Mouse (Mus musculus) liver, embryonic 13.5 days (tissue): ENCODE data around the gene Lbx2. TPM values are rescaled to one million over a fixed set of nuclear protein-coding genes. Genes with fewer than 3 reads are reported as not detected.

Source experiments
- ATAC-seq: fragments of 200-750 bp; cut with Nextera tagmentation; 2 replicates; pipeline ENCODE4 v1.8.0; 2017; ENCODE audit warnings: low read depth, mild to moderate bottlenecking, moderate number of reproducible peaks, moderate library complexity
- DNase-seq: peaks from one replicate; pipeline ENCODE4 v3.0.0; 2022
- H3K27ac ChIP-seq: fragments of 300-500 bp; sonication (generic); 2 replicates; pipeline ENCODE4 v1.5.1; 2015; ENCODE audit warnings: moderate library complexity, mild to moderate bottlenecking, inconsistent platforms
- H3K27me3 ChIP-seq: fragments of 300-500 bp; sonication (generic); 2 replicates; pipeline ENCODE4 v1.6.1; 2015; ENCODE audit warnings: mild to moderate bottlenecking, inconsistent platforms
- H3K36me3 ChIP-seq: fragments of 300-500 bp; sonication (generic); 2 replicates; pipeline ENCODE4 v1.6.1; 2015; ENCODE audit warnings: mild to moderate bottlenecking, inconsistent platforms
- H3K4me1 ChIP-seq: fragments of 300-500 bp; sonication (generic); replicated peaks from 2 replicates; pipeline ENCODE4 v1.6.1; 2015; ENCODE audit warnings: inconsistent platforms
- H3K4me2 ChIP-seq: fragments of 300-500 bp; sonication (generic); 2 replicates; pipeline ENCODE4 v1.6.1; 2015; ENCODE audit warnings: inconsistent platforms, mild to moderate bottlenecking, moderate library complexity
- H3K4me3 ChIP-seq: fragments of 300-500 bp; sonication (generic); replicated peaks from 2 replicates; pipeline ENCODE4 v1.5.1; 2015; ENCODE audit warnings: mild to moderate bottlenecking, inconsistent platforms
- H3K9ac ChIP-seq: fragments of 300-500 bp; sonication (generic); 2 replicates; pipeline ENCODE4 v1.6.1; 2015; ENCODE audit warnings: mild to moderate bottlenecking, inconsistent platforms
- H3K9me3 ChIP-seq: fragments of 300-500 bp; sonication (generic); replicated peaks from 2 replicates; pipeline ENCODE4 v1.6.1; 2016; ENCODE audit warnings: inconsistent platforms
- WGBS: fragments of 180-500 bp; shearing (Covaris S2); methylation state at CpG from one replicate; pipeline ENCODE4 v1.1.7; 2015; ENCODE audit not compliant: insufficient replicate concordance; 5-methylcytosine and 5-hydroxymethylcytosine counted together
- polyA plus RNA-seq: library from polyadenylated mRNA; unstranded; fragments of >200 nt; fragmentation: Nextera tagmentation; extraction: Ambion mirVana; gene quantifications from 2 replicates; pipeline ENCODE4 v1.2.1, GENCODE M21; 2015

Lbx2 gene
- polyA plus RNA-seq, 1 experiment from 2014 or later: 0.24 TPM

DNA sequence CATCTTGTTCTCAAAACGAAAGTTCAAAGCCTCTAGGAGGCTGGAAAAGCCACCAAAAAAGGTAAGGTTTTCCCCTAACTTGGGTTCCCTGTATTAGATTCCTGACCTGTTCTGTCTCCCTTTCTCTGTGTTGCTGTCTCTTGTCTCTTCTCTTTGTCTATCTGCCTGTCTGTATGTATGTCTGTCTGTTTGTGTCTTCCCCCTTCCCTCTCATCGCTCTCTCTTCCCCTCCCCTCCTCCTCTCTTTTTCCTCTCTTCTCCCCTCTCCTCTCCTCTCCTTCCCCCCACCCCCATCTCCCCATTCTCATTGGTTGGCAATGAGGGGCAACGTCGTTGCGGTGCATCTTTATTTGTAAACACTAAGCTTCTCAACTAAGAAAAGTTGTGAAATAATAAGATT, 39.2 kb downstream of the Lbx2 start, which contains the start of gene Ino80b:
Gene Ino80b (minus strand): TSS at position 101 of the 400 bp plus-strand sequence.
- Histone ChIP-seq H3K27ac (peak within 1 kb of the TSS; percentile 87), H3K4me2 (peak within 1 kb of the TSS; percentile 86), H3K36me3 (peaks cover 9% of the 10 kb centered on the region; the same call in 1 of the 2 replicates), H3K4me1 (peaks cover 36% of the 10 kb centered on the region), H3K9ac (peak within 1 kb of the TSS; percentile 85), H3K9me3 (no peaks in the 10 kb centered on the region), H3K27me3 (no peaks in the 10 kb centered on the region), H3K4me3 (peak within 1 kb of the TSS; percentile 76)
- no peak for DNase-seq
- WGBS: 34% methylated on average over 5 of the region's 5 CpGs
- no peak for ATAC-seq

DNA sequence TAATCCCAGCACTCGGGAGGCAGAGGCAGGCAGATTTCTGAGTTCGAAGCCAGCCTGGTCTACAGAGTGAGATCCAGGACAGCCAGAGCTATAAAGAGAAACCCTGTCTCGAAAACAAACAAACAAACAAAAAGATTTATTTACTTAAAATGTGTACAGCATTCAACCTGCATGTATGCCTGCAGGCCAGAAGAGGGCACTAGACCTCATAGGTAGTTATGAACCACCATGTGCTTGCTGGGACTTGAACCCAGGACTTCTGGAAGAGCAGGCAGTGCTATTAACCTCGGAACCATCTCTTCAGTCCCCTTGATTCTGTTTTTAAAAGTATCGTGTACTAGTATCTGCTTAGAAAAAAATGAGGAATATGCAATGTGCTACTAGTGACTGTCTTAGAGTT, 41.3 kb downstream of the Lbx2 start:
- Histone ChIP-seq H3K36me3 (peaks cover 9% of the 10 kb centered on the region; the same call in 1 of the 2 replicates), H3K4me2 (no peak overlapping the region), H3K4me3 (no peak overlapping the region), H3K4me1 (peaks cover 40% of the 10 kb centered on the region), H3K27me3 (no peaks in the 10 kb centered on the region), H3K27ac (no peak overlapping the region), H3K9me3 (no peaks in the 10 kb centered on the region), H3K9ac (no peak overlapping the region)
- WGBS: 72% methylated on average over 5 of the region's 5 CpGs
- ATAC-seq: no peak
- DNase-seq: no peak

DNA sequence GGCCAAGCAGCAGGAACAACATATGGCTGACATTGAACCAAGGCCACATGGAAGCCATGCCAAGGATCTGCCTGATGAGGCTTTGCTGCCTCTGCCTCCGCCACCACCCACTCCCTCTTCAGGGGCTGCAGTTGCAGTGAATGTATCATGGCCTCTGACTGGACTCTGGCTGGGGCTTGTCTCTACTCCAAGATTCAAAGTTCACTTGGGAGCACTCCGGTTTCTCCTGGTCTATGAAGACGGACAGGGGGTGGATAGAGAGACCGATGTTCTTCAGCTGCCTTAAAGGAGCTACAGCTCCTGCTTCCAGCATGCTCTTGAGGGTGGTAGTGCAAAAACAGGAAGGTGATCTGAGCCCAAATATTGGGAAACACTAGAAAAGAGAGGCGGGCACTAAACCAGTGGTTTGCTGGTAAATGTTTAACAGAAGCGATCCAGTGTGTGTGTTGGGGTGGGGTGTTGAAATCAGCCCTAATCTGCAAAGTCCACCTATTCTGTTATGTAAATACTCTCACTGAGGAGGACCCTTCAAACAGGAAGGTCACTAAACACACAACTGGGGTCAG, 45.4 kb downstream of the Lbx2 start:
- DNase-seq (no peak), ATAC-seq (peak; percentile 69)
- no peak overlapping the region for H3K9ac ChIP-seq
- peaks cover 36% of the 10 kb centered on the region for H3K4me1 ChIP-seq
- peak overlapping the region; percentile 78 for H3K27ac ChIP-seq
- peak overlapping the region; percentile 11; the same call in 1 of the 2 replicates for H3K4me2 ChIP-seq
- no peaks in the 10 kb centered on the region for H3K36me3 ChIP-seq
- H3K9me3 ChIP-seq: no peaks in the 10 kb centered on the region
- 46% methylated on average over 6 of the region's 6 CpGs for WGBS
- no peak overlapping the region for H3K4me3 ChIP-seq
- peaks cover 22% of the 10 kb centered on the region for H3K27me3 ChIP-seq

- Histone ChIP-seq H3K4me2 (no peak overlapping the region), H3K27ac (peak overlapping the region; percentile 67), H3K9ac (no peak overlapping the region), H3K27me3 (peaks cover 30% of the 10 kb centered on the region), H3K9me3 (no peaks in the 10 kb centered on the region), H3K4me3 (no peak overlapping the region), H3K4me1 (peaks cover 44% of the 10 kb centered on the region), H3K36me3 (no peaks in the 10 kb centered on the region)
- DNase-seq (no peak), ATAC-seq (peak; percentile 18; the same call in 1 of the 2 replicates)
- 61% methylated on average over 9 of the region's 9 CpGs for WGBS
These were observed 46.2 kb downstream of the Lbx2 start for GRCm38 (mm10) chr6:83132176-83132919.

DNA sequence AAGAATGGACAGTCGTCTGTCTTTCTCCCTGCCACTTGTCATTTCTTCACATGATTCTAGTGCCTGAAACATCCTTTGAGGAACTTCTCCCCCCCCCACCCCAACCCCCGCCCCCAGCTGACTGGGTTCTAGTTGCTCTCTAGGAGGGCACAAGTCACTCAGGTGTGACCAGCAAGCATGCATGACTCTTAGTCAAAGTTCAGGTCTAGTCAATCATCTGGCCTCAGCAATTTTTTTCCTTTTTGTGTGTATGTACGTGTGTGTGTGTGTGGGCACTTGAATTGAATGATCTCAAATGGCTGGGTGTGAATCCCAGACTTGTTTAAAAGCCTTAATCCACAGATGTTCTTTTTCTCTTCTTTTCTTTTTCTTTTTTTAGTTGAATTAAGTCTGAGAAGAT, 48.1 kb downstream of the Lbx2 start:
- no peak overlapping the region for H3K9ac ChIP-seq
- DNase-seq: no peak
- no peaks in the 10 kb centered on the region for H3K9me3 ChIP-seq
- no peak for ATAC-seq
- no peak overlapping the region for H3K4me2 ChIP-seq
- WGBS: 51% methylated on average over 3 of the region's 3 CpGs
- H3K4me3 ChIP-seq: no peak overlapping the region
- H3K36me3 ChIP-seq: no peaks in the 10 kb centered on the region
- no peak overlapping the region for H3K27ac ChIP-seq
- H3K4me1 ChIP-seq: peaks cover 61% of the 10 kb centered on the region
- H3K27me3 ChIP-seq: peaks cover 45% of the 10 kb centered on the region

DNA sequence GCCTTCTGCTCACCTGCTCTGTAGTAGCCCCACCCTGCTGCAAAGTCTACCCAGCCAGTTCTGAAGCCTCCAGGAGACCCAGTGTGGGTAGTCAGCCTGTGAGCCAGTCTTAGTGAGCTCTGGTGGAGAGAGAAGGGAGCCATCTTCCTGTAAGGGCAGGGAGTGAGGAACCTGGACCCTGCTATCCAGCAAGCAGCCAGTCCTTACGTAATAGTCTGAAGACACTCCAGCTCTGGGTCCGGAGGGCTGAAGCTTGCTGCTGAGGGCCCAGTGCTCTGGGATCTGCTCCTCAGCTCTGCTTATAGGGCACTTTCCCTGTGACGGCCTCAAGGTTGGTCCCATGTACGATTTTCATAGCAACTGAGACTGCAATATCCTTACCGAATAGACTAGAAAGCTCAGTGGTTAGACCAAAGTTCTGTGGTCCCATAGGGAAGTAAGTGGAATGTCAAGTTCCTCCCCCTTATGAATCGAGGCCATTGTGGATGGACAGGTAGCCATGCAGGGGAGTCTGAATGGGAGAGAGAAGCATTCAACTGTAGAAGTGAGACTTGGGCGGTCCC, 48.9 kb downstream of the Lbx2 start, which contains the start of gene Rtkn:
Gene Rtkn (plus strand): TSS at position 513 of the 563 bp plus-strand sequence.
- H3K4me2 ChIP-seq: peak within 1 kb of the TSS; percentile 69

DNA sequence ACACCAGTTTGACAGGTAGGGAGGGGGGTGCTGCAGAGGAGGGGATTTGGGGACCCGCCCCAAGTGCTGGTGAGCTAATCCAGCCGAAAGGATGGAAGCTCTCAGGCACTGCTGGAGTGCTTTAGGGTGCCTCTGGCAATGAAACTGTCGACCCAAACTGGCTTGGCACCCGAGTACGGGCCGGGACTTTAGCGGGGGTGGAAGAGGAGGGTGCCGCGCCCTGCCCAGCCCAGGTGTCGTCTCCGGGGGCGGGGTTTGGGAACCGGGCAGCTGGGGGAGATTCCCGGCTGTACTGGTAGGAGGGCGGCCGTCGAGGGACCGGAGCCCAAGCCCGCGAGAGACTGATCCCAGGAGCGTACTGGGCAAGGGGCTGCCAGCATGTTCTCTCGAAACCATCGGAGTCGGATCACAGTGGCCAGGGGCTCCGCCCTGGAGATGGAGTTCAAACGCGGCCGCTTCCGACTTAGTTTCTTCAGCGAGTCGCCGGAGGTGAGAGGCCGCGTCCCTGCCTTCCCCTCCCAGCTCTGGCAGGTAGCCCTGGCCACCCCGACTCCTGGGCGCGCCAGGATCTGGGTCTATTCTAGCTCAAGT, 49.5 kb downstream of the Lbx2 start:
- Histone ChIP-seq H3K27me3 (peaks cover 54% of the 10 kb centered on the region), H3K4me3 (peak overlapping the region; percentile 59), H3K36me3 (no peaks in the 10 kb centered on the region), H3K9ac (peak overlapping the region; percentile 73), H3K4me2 (peak overlapping the region; percentile 69), H3K9me3 (no peaks in the 10 kb centered on the region), H3K27ac (0 out of 2 replicates have a peak overlapping the region, but pooled peaks have one; percentile 88), H3K4me1 (peaks cover 60% of the 10 kb centered on the region)
- DNase-seq: no peak
- ATAC-seq: no peak
- 26% methylated on average over 37 of the region's 37 CpGs for WGBS

More for the DNA sequence above, 48.9 kb downstream of the Lbx2 start, which contains the start of gene Rtkn:
- H3K27me3 ChIP-seq: peaks cover 53% of the 10 kb centered on the region
- H3K9ac ChIP-seq: peak within 1 kb of the TSS; percentile 73
- no peaks in the 10 kb centered on the region for H3K9me3 ChIP-seq
- H3K36me3 ChIP-seq: no peaks in the 10 kb centered on the region
- WGBS: 64% methylated on average over 7 of the region's 7 CpGs
- peak within 1 kb of the TSS; percentile 59 for H3K4me3 ChIP-seq
- DNase-seq (no peak), ATAC-seq (no peak)
- H3K4me1 ChIP-seq: peaks cover 61% of the 10 kb centered on the region
- H3K27ac ChIP-seq: peak within 1 kb of the TSS; percentile 88

GRCm38 (mm10) chr6:83136291-83136880, 50.2 kb downstream of the Lbx2 start:
- ATAC-seq (no peak), DNase-seq (no peak)
- WGBS: 36% methylated on average over 5 of the region's 5 CpGs
- no peaks in the 10 kb centered on the region for H3K9me3 ChIP-seq
- H3K9ac ChIP-seq: peak overlapping the region; percentile 73
- H3K36me3 ChIP-seq: no peaks in the 10 kb centered on the region
- H3K4me2 ChIP-seq: peak overlapping the region; percentile 69
- peak overlapping the region; percentile 88 for H3K27ac ChIP-seq
- H3K27me3 ChIP-seq: peaks cover 58% of the 10 kb centered on the region
- peaks cover 53% of the 10 kb centered on the region for H3K4me1 ChIP-seq
- peak overlapping the region; percentile 59 for H3K4me3 ChIP-seq

GRCm38 (mm10) chr6:83136881-83137575, 50.9 kb downstream of the Lbx2 start:
- Histone ChIP-seq H3K27me3 (peaks cover 65% of the 10 kb centered on the region), H3K4me1 (peaks cover 52% of the 10 kb centered on the region)
- no peak for DNase-seq

DNA sequence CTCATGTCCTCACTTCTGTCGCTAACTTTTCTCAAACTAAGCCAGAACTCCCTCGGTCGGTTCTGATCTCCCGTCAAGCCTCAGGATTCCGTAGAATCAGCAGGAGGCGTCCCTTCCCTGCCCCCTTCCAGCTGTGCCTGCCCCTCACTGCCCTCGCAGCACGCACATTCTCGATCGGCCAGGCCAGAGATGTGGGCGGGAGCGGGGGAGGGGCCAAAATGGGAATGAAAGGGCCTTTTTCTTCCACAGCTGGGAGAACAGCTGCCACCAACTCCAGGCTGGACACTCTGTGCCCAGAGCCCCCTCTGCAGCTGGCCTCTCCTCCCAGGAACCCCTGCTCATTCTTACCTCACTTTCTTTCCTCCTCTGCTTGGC, 51.4 kb downstream of the Lbx2 start:
- Histone ChIP-seq H3K9ac (peak overlapping the region; percentile 73), H3K27ac (peak overlapping the region; percentile 88), H3K4me1 (peaks cover 54% of the 10 kb centered on the region), H3K27me3 (peaks cover 70% of the 10 kb centered on the region), H3K36me3 (no peaks in the 10 kb centered on the region), H3K4me3 (peak overlapping the region; percentile 59), H3K9me3 (no peaks in the 10 kb centered on the region), H3K4me2 (peak overlapping the region; percentile 69)
- WGBS: 0% methylated on average over 12 of the region's 12 CpGs
- DNase-seq (peak; percentile 50), ATAC-seq (peak; percentile 66)

More at GRCm38 (mm10) chr6:83136881-83137575, 50.9 kb downstream of the Lbx2 start:
- Histone ChIP-seq H3K27ac (peak overlapping the region; percentile 88), H3K4me3 (peak overlapping the region; percentile 59), H3K9me3 (no peaks in the 10 kb centered on the region), H3K9ac (peak overlapping the region; percentile 73), H3K36me3 (no peaks in the 10 kb centered on the region), H3K4me2 (peak overlapping the region; percentile 69)
- peak; percentile 33 for ATAC-seq
- WGBS: 3% methylated on average over 26 of the region's 26 CpGs
